Mouse (Mus musculus): ENCODE data around the gene Tiam1. TPM values are rescaled to one million over a fixed set of nuclear protein-coding genes. Genes with fewer than 3 reads are reported as not detected.

The Tiam1 gene
- total and polyA plus RNA-seq, 3 experiments = 1.8 to 5.3 (median 2.9) TPM

- no peak overlapping the region for H3K4me3 ChIP-seq (ENCODE audit: low read depth, low read length)
- ATAC-seq (ENCODE audit: extremely low read depth, insufficient number of reproducible peaks, low FRiP score, poor library complexity, severe bottlenecking) (no peak), DNase-seq (ENCODE audit: low spot score) (no peak)
- no peaks in the 10 kb centered on the region for H3K36me3 ChIP-seq (replicated peaks)
- peaks cover 40% of the 10 kb centered on the region for H3K9me3 ChIP-seq (replicated peaks)
- TF ChIP-seq CTCF (IDR thresholded peaks at IDR 0.05; ENCODE audit: low read depth, low read length) = no peak
- TF ChIP-seq GATA2 (IDR thresholded peaks at IDR 0.05; ENCODE audit: borderline replicate concordance, low read depth, low read length) = no peak
- TF ChIP-seq TAL1 (conservative IDR thresholded peaks at IDR 0.05; ENCODE audit: low read depth, low read length) = no peak
- TF ChIP-seq POLR2AphosphoS5 (IDR thresholded peaks at IDR 0.05; ENCODE audit: insufficient replicate concordance, low read depth, low read length) = no peak
- TF ChIP-seq GATA1 (IDR thresholded peaks at IDR 0.05; ENCODE audit: borderline replicate concordance, low read length) = no peak
- no peaks in the 10 kb centered on the region for H3K4me1 ChIP-seq (ENCODE audit: insufficient read depth, low read depth, low read length)
- no peaks in the 10 kb centered on the region for H3K27me3 ChIP-seq (ENCODE audit: insufficient read depth, low read length)
Measured at GRCm38 (mm10) chr16:89954114-89954513, 189.5 kb downstream of the Tiam1 start.

- H3K4me1 ChIP-seq (ENCODE audit: insufficient read depth, low read depth, low read length) = no peaks in the 10 kb centered on the region
- peaks cover 36% of the 10 kb centered on the region for H3K9me3 ChIP-seq (replicated peaks)
- DNase-seq (ENCODE audit: low spot score) (no peak), ATAC-seq (ENCODE audit: extremely low read depth, insufficient number of reproducible peaks, low FRiP score, poor library complexity, severe bottlenecking) (no peak)
- no peaks in the 10 kb centered on the region for H3K27me3 ChIP-seq (ENCODE audit: insufficient read depth, low read length)
- no peaks in the 10 kb centered on the region for H3K36me3 ChIP-seq (replicated peaks)
- no peak overlapping the region for H3K4me3 ChIP-seq (ENCODE audit: low read depth, low read length)
- TF ChIP-seq TAL1 (conservative IDR thresholded peaks at IDR 0.05; ENCODE audit: low read depth, low read length) = no peak
- no peak for TF ChIP-seq CTCF (IDR thresholded peaks at IDR 0.05; ENCODE audit: low read depth, low read length)
- no peak for TF ChIP-seq GATA1 (IDR thresholded peaks at IDR 0.05; ENCODE audit: borderline replicate concordance, low read length)
- no peak for TF ChIP-seq GATA2 (IDR thresholded peaks at IDR 0.05; ENCODE audit: borderline replicate concordance, low read depth, low read length)
- TF ChIP-seq POLR2AphosphoS5 (IDR thresholded peaks at IDR 0.05; ENCODE audit: insufficient replicate concordance, low read depth, low read length) = no peak
Measured at GRCm38 (mm10) chr16:89952821-89953220, 190.7 kb downstream of the Tiam1 start.

DNA sequence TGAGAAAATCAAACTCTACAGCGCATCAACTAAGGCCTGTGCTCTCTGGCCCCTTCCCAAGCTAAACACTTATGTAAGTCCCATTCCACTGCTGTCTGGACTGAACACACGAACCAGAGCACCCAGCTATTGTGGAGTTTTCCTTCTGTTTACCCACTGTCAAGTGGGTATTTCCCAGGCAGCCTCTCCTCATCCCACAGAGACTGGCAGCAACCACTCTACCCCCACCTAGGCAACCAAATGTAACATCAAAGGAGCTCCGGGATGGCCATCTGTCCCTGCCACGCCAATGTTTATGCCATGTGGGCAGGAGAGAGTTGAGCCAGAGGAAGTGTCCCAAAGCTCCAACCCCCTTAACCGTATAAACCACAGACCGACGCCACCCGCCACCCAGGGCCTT, 192.8 kb downstream of the Tiam1 start:
- H3K4me3 ChIP-seq (ENCODE audit: low read depth, low read length) = no peak overlapping the region
- H3K27me3 ChIP-seq (ENCODE audit: insufficient read depth, low read length) = no peaks in the 10 kb centered on the region
- no peaks in the 10 kb centered on the region for H3K4me1 ChIP-seq (ENCODE audit: insufficient read depth, low read depth, low read length)
- H3K36me3 ChIP-seq (replicated peaks) = no peaks in the 10 kb centered on the region
- H3K9me3 ChIP-seq (replicated peaks) = peaks cover 40% of the 10 kb centered on the region
- ATAC-seq (ENCODE audit: extremely low read depth, insufficient number of reproducible peaks, low FRiP score, poor library complexity, severe bottlenecking) (no peak), DNase-seq (ENCODE audit: low spot score) (no peak)
- TF ChIP-seq TAL1 (conservative IDR thresholded peaks at IDR 0.05; ENCODE audit: low read depth, low read length) = no peak
- TF ChIP-seq GATA2 (IDR thresholded peaks at IDR 0.05; ENCODE audit: borderline replicate concordance, low read depth, low read length) = no peak
- no peak for TF ChIP-seq GATA1 (IDR thresholded peaks at IDR 0.05; ENCODE audit: borderline replicate concordance, low read length)

DNA sequence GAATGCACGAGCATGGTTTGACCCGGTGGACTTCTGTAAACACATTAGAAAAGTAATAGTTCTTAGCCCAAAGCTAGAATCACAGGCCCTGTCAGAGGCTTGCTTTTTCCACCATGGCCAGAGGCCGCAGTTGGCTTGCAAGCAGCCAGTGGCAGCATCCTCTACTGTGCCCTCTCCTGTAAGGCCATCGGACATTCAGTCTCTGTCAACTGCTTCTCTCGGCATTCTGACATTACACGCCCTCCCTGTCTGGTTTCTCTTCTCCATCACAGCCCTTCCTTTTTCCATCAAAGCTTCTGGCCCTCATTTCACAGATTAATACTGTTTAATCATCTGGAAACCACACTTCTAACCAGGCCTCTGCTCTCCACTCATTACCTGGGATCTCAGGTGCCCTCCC, 193.3 kb downstream of the Tiam1 start:
- no peaks in the 10 kb centered on the region for H3K27me3 ChIP-seq (ENCODE audit: insufficient read depth, low read length)
- TF ChIP-seq GATA1 (IDR thresholded peaks at IDR 0.05; ENCODE audit: borderline replicate concordance, low read length) = no peak
- no peak for TF ChIP-seq POLR2AphosphoS5 (IDR thresholded peaks at IDR 0.05; ENCODE audit: insufficient replicate concordance, low read depth, low read length)
- no peak for TF ChIP-seq TAL1 (conservative IDR thresholded peaks at IDR 0.05; ENCODE audit: low read depth, low read length)
- TF ChIP-seq GATA2 (IDR thresholded peaks at IDR 0.05; ENCODE audit: borderline replicate concordance, low read depth, low read length) = no peak
- no peak for TF ChIP-seq CTCF (IDR thresholded peaks at IDR 0.05; ENCODE audit: low read depth, low read length)
- H3K36me3 ChIP-seq (replicated peaks) = no peaks in the 10 kb centered on the region
- ATAC-seq (ENCODE audit: extremely low read depth, insufficient number of reproducible peaks, low FRiP score, poor library complexity, severe bottlenecking) = no peak
- H3K4me3 ChIP-seq (ENCODE audit: low read depth, low read length) = no peak overlapping the region
- H3K4me1 ChIP-seq (ENCODE audit: insufficient read depth, low read depth, low read length) = no peaks in the 10 kb centered on the region
- peaks cover 38% of the 10 kb centered on the region for H3K9me3 ChIP-seq (replicated peaks)
- DNase-seq (ENCODE audit: low spot score) = no peak

GRCm38 (mm10) chr16:89948040-89948439, 195.5 kb downstream of the Tiam1 start:
- ATAC-seq (ENCODE audit: extremely low read depth, insufficient number of reproducible peaks, low FRiP score, poor library complexity, severe bottlenecking) = no peak
- DNase-seq (ENCODE audit: low spot score) = no peak
- Histone ChIP-seq H3K36me3 (replicated peaks) (no peaks in the 10 kb centered on the region), H3K9me3 (replicated peaks) (peaks cover 39% of the 10 kb centered on the region), H3K4me1 (ENCODE audit: insufficient read depth, low read depth, low read length) (no peaks in the 10 kb centered on the region), H3K4me3 (ENCODE audit: low read depth, low read length) (no peak overlapping the region), H3K27me3 (ENCODE audit: insufficient read depth, low read length) (no peaks in the 10 kb centered on the region)
- TF ChIP-seq POLR2AphosphoS5 (IDR thresholded peaks at IDR 0.05; ENCODE audit: insufficient replicate concordance, low read depth, low read length) (no peak), TAL1 (conservative IDR thresholded peaks at IDR 0.05; ENCODE audit: low read depth, low read length) (no peak), GATA2 (IDR thresholded peaks at IDR 0.05; ENCODE audit: borderline replicate concordance, low read depth, low read length) (no peak), GATA1 (IDR thresholded peaks at IDR 0.05; ENCODE audit: borderline replicate concordance, low read length) (no peak), CTCF (IDR thresholded peaks at IDR 0.05; ENCODE audit: low read depth, low read length) (no peak)

DNA sequence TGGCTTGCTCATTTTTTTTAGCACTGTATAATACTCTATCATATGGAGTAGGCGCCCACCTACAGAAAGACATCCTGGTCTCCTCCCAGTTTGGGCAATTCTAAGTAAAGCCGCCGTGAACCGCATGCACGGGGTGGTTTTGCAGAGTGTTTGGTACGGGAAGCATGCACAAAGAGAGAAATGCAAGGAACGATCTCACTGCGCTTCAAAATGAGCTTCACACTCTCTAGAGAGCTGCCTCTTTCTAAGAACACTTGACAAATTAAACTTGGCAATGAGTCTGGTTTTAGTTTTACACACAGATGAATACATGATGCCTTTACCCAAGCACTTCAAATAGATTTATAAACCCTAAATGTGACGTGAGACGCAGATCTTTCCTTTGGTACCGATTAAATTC, 196.8 kb downstream of the Tiam1 start:
- no peaks in the 10 kb centered on the region for H3K36me3 ChIP-seq (replicated peaks)
- no peak for ATAC-seq (ENCODE audit: extremely low read depth, insufficient number of reproducible peaks, low FRiP score, poor library complexity, severe bottlenecking)
- TF ChIP-seq POLR2AphosphoS5 (IDR thresholded peaks at IDR 0.05; ENCODE audit: insufficient replicate concordance, low read depth, low read length) (no peak), CTCF (IDR thresholded peaks at IDR 0.05; ENCODE audit: low read depth, low read length) (no peak), GATA1 (IDR thresholded peaks at IDR 0.05; ENCODE audit: borderline replicate concordance, low read length) (no peak), GATA2 (IDR thresholded peaks at IDR 0.05; ENCODE audit: borderline replicate concordance, low read depth, low read length) (no peak), TAL1 (conservative IDR thresholded peaks at IDR 0.05; ENCODE audit: low read depth, low read length) (no peak)

More for the DNA sequence above, 196.8 kb downstream of the Tiam1 start:
- no peak for DNase-seq (ENCODE audit: low spot score)
- peaks cover 36% of the 10 kb centered on the region for H3K9me3 ChIP-seq (replicated peaks)
- H3K4me1 ChIP-seq (ENCODE audit: insufficient read depth, low read depth, low read length) = no peaks in the 10 kb centered on the region
- H3K4me3 ChIP-seq (ENCODE audit: low read depth, low read length) = no peak overlapping the region
- H3K27me3 ChIP-seq (ENCODE audit: insufficient read depth, low read length) = no peaks in the 10 kb centered on the region
